Mouse (Mus musculus) small intestine, adult 2 months (tissue): ENCODE results near the gene Lima1.

Source experiments
- CTCF ChIP-seq: fragments of 200-500 bp; IDR thresholded peaks from 2 replicates; pipeline ENCODE4 v1.5.1; 2012; ENCODE audit warnings: low read depth, mild to moderate bottlenecking, control low read depth, inconsistent platforms, low read length, moderate library complexity, mixed read lengths; ENCODE audit not compliant: insufficient replicate concordance, insufficient read length; ENCODE audit errors: extremely low read depth
- POLR2A ChIP-seq: fragments of 200-500 bp; IDR thresholded peaks from 2 replicates; pipeline ENCODE4 v1.6.1; 2012; ENCODE audit warnings: low read depth, mild to moderate bottlenecking, control low read depth, inconsistent platforms, low read length, moderate library complexity

DNA sequence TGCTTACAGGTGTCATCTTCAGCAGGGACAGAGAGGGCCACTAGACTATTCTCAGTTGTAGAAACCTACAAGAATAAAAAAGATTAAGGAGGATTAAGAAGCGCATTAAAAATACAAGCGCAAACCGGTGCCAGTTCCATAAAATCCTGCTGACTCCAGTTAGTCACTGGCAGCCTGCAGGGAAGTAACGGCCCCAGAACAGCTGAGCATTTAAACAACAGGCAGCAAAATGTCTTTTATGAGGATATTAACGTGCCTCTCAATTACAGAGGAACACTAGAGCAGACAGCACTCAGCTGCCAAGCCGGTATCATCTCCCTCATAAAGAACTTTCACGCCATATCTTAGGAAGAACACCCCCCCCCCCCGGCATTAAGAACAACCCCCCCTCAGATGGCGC is 78.5 kb downstream of the Lima1 start:
- TF ChIP-seq CTCF: no peak
- no peak for TF ChIP-seq POLR2A
